Mouse (Mus musculus) myocyte (in vitro differentiated cells): ENCODE results near the gene Cldn3. TPM values are rescaled to one million over a fixed set of nuclear protein-coding genes. Genes with fewer than 3 reads are reported as not detected.
"Not testable (repeated sequence)": the region's sequence is repeated elsewhere in the genome, so short reads cannot be mapped to it uniquely, and the experiment has no call there.

Source experiments
- H3K27me3 ChIP-seq: one replicate; pipeline ENCODE4 v1.6.1; 2011; ENCODE audit not compliant: control insufficient read depth, insufficient read depth, insufficient read length
- H3K36me3 ChIP-seq: one replicate; pipeline ENCODE4 v1.6.1; 2011; ENCODE audit not compliant: control insufficient read depth, insufficient read depth
- H3K4me2 ChIP-seq: one replicate; pipeline ENCODE4 v1.6.1; 2011; ENCODE audit warnings: low read depth, control low read depth
- H3K4me3 ChIP-seq: one replicate; pipeline ENCODE4 v1.5.1; 2011; ENCODE audit warnings: mild to moderate bottlenecking, control low read depth, moderate library complexity
- H3K79me2 ChIP-seq: one replicate; pipeline ENCODE4 v1.6.1; 2011; ENCODE audit not compliant: control insufficient read depth, insufficient read depth
- H3ac ChIP-seq: one replicate; pipeline ENCODE4 v1.6.1; 2011; ENCODE audit not compliant: control insufficient read depth, insufficient read length
- CEBPB ChIP-seq: IDR thresholded peaks from 2 replicates; pipeline ENCODE4 v1.6.1; 2011; ENCODE audit warnings: mild to moderate bottlenecking, moderate library complexity; ENCODE audit not compliant: poor library complexity, insufficient read depth, severe bottlenecking
- E2F4 ChIP-seq: IDR thresholded peaks from one replicate; pipeline ENCODE4 v1.6.1; 2011; ENCODE audit warnings: mild to moderate bottlenecking, control low read depth, moderate library complexity; ENCODE audit not compliant: insufficient read depth
- MAX ChIP-seq: IDR thresholded peaks from one replicate; pipeline ENCODE4 v1.6.1; 2011; ENCODE audit warnings: low read depth, mild to moderate bottlenecking, control low read depth
- MYOD1 ChIP-seq, 3 experiments: IDR thresholded peaks; one replicate each; pipeline ENCODE4 v1.6.1; 2011; ENCODE audit warnings: control low read depth in 2 of 3, low read depth in 2 of 3, mild to moderate bottlenecking in 2 of 3, moderate library complexity in 1 of 3; ENCODE audit not compliant: insufficient read length in 2 of 3, control insufficient read depth in 1 of 3
- MYOG ChIP-seq, 3 experiments: IDR thresholded peaks; one replicate each; pipeline ENCODE4 v1.6.1; 2011; ENCODE audit warnings: control low read depth in 2 of 3, low read depth in 2 of 3, mild to moderate bottlenecking in 2 of 3; ENCODE audit not compliant: insufficient read length in 2 of 3, control insufficient read depth in 1 of 3, insufficient read depth in 1 of 3
- POLR2A ChIP-seq: IDR thresholded peaks from one replicate; pipeline ENCODE4 v1.6.1; 2011; ENCODE audit warnings: low read depth, mild to moderate bottlenecking, control low read depth, moderate library complexity; ENCODE audit not compliant: insufficient read length
- POLR2AphosphoS2 ChIP-seq: IDR thresholded peaks from one replicate; pipeline ENCODE4 v1.6.1; 2011; ENCODE audit warnings: low read depth, control low read depth; ENCODE audit not compliant: insufficient read length
- REST ChIP-seq: IDR thresholded peaks from one replicate; pipeline ENCODE4 v1.6.1; 2011; ENCODE audit warnings: mild to moderate bottlenecking, control low read depth, moderate library complexity; ENCODE audit not compliant: insufficient read depth, insufficient read length
- SRF ChIP-seq: IDR thresholded peaks from one replicate; pipeline ENCODE4 v1.6.1; 2011; ENCODE audit warnings: low read depth; ENCODE audit not compliant: control insufficient read depth, insufficient read length
- TCF12 ChIP-seq: IDR thresholded peaks from one replicate; pipeline ENCODE4 v1.6.1; 2011; ENCODE audit warnings: mild to moderate bottlenecking, control low read depth; ENCODE audit not compliant: poor library complexity, insufficient read depth, severe bottlenecking
- TCF3 ChIP-seq: IDR thresholded peaks from one replicate; pipeline ENCODE4 v1.6.1; 2011; ENCODE audit warnings: low read depth, control low read depth; ENCODE audit not compliant: insufficient read length
- USF1 ChIP-seq: IDR thresholded peaks from one replicate; pipeline ENCODE4 v1.6.1; 2011; ENCODE audit warnings: low read depth, mild to moderate bottlenecking, control low read depth, moderate library complexity
- polyA plus RNA-seq: library from polyadenylated mRNA; unstranded; fragments of >200 nt; fragmentation: generic; extraction: Trizol; gene quantifications from one replicate; pipeline ENCODE4 v1.2.1, GENCODE M21; 2012; ENCODE audit warnings: missing spikeins

Cldn3 gene
- polyA plus RNA-seq, 1 experiment = not detected

GRCm38 (mm10) chr5:134961519-134961918 is 24.5 kb upstream of the Cldn3 start:
- no peak overlapping the region for H3K4me3 ChIP-seq
- TF ChIP-seq MYOD1 (IDR thresholded peaks at IDR 0.05; ENCODE audit: control insufficient read depth in 1 of 3, insufficient read length in 2 of 3, low read depth in 2 of 3) = no peak
- no peak for TF ChIP-seq MYOG (IDR thresholded peaks at IDR 0.05; ENCODE audit: control insufficient read depth in 1 of 3, insufficient read depth in 1 of 3, insufficient read length in 2 of 3, low read depth in 2 of 3)
- TF ChIP-seq MAX = no peak
- TF ChIP-seq TCF3 = no peak
- no peak for TF ChIP-seq SRF
- no peak for TF ChIP-seq E2F4
- no peaks in the 10 kb centered on the region for H3K36me3 ChIP-seq
- H3ac ChIP-seq = no peak overlapping the region
- no peak overlapping the region for H3K4me2 ChIP-seq
- no peaks in the 10 kb centered on the region for H3K27me3 ChIP-seq
- H3K79me2 ChIP-seq = no peaks in the 10 kb centered on the region

GRCm38 (mm10) chr5:134963546-134963945 is 22.5 kb upstream of the Cldn3 start:
- H3K79me2 ChIP-seq = no peaks in the 10 kb centered on the region
- H3ac ChIP-seq = no peak overlapping the region
- H3K4me3 ChIP-seq = no peak overlapping the region
- H3K36me3 ChIP-seq = no peaks in the 10 kb centered on the region
- TF ChIP-seq POLR2A (no peak), USF1 (no peak), REST (no peak), MYOD1 (IDR thresholded peaks at IDR 0.05; ENCODE audit: control insufficient read depth in 1 of 3, insufficient read length in 2 of 3, low read depth in 2 of 3) (no peak), E2F4 (no peak), MAX (no peak), TCF3 (no peak), POLR2AphosphoS2 (no peak), TCF12 (no peak), MYOG (IDR thresholded peaks at IDR 0.05; ENCODE audit: control insufficient read depth in 1 of 3, insufficient read depth in 1 of 3, insufficient read length in 2 of 3, low read depth in 2 of 3) (no peak), SRF (no peak), CEBPB (no peak)
- H3K4me2 ChIP-seq = no peak overlapping the region
- peaks cover 12% of the 10 kb centered on the region for H3K27me3 ChIP-seq

- peaks cover 21% of the 10 kb centered on the region for H3K27me3 ChIP-seq
- not testable (repeated sequence) for H3ac ChIP-seq, H3K4me3 ChIP-seq, H3K79me2 ChIP-seq, H3K36me3 ChIP-seq, H3K4me2 ChIP-seq
Measured at GRCm38 (mm10) chr5:134964655-134965054, 21.4 kb upstream of the Cldn3 start.

DNA sequence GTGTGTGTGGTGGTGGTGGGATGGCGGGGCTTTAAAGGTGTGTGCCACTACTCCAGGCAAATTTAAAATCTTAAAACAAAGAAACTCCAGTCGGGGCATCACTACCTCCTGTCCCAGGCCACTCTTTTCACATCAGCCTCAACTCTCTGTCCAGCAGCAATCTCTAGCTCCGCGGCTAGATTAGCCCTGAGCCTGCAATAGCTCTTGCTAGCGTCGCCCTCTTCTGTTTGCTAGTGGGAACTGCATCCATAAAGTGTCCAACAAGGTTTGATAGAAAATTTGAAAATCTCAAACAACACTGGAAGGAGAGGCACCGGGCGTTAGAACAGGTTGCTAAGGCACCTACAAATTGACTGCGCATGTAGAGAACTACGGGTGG is 20.6 kb upstream of the Cldn3 start:
- no peaks in the 10 kb centered on the region for H3K79me2 ChIP-seq
- H3K36me3 ChIP-seq = no peaks in the 10 kb centered on the region
- peaks cover 21% of the 10 kb centered on the region for H3K27me3 ChIP-seq
- no peak overlapping the region for H3ac ChIP-seq
- no peak for TF ChIP-seq USF1
- no peak for TF ChIP-seq POLR2A
- TF ChIP-seq CEBPB = no peak
- no peak for TF ChIP-seq E2F4
- no peak for TF ChIP-seq MYOG (IDR thresholded peaks at IDR 0.05; ENCODE audit: control insufficient read depth in 1 of 3, insufficient read depth in 1 of 3, insufficient read length in 2 of 3, low read depth in 2 of 3)
- TF ChIP-seq TCF12 = no peak
- TF ChIP-seq POLR2AphosphoS2 = no peak
- no peak for TF ChIP-seq MAX
- no peak for TF ChIP-seq TCF3
- no peak overlapping the region for H3K4me3 ChIP-seq
- H3K4me2 ChIP-seq = no peak overlapping the region

GRCm38 (mm10) chr5:134965852-134966821 is 19.9 kb upstream of the Cldn3 start:
- no peak overlapping the region for H3K4me2 ChIP-seq
- H3ac ChIP-seq = no peak overlapping the region
- H3K36me3 ChIP-seq = no peaks in the 10 kb centered on the region
- no peak for TF ChIP-seq TCF3
- no peak for TF ChIP-seq MAX
- TF ChIP-seq TCF12 = no peak
- no peak for TF ChIP-seq POLR2A
- TF ChIP-seq USF1 = no peak
- H3K79me2 ChIP-seq = no peaks in the 10 kb centered on the region
- peaks cover 21% of the 10 kb centered on the region for H3K27me3 ChIP-seq
- no peak overlapping the region for H3K4me3 ChIP-seq
